Mouse (Mus musculus) layer of hippocampus, adult 9-11 months (tissue): ENCODE data around the gene Adamts17.
A peak's percentile ranks its signal among the peaks of the same experiment; 100 is the strongest.

ENCODE experiments used
- DNase-seq: peaks from one replicate; pipeline ENCODE4 v3.0.0; 2022

Adamts17 gene

GRCm38 (mm10) chr7:66847299-66847698, 7.8 kb downstream of the Adamts17 start:
- no peak for DNase-seq

- no peak for DNase-seq
Observed at GRCm38 (mm10) chr7:66849316-66849715, 9.8 kb downstream of the Adamts17 start.

GRCm38 (mm10) chr7:66852164-66852563, 12.6 kb downstream of the Adamts17 start:
- DNase-seq, result no peak

- no peak for DNase-seq
Observed at GRCm38 (mm10) chr7:66857610-66858009, 18.1 kb downstream of the Adamts17 start.

GRCm38 (mm10) chr7:66858247-66859075, 18.9 kb downstream of the Adamts17 start:
- DNase-seq, result no peak

GRCm38 (mm10) chr7:66859220-66859619, 19.7 kb downstream of the Adamts17 start:
- DNase-seq, result no peak

GRCm38 (mm10) chr7:66866944-66867718, 27.6 kb downstream of the Adamts17 start:
- DNase-seq, result peak; percentile 46

GRCm38 (mm10) chr7:66867719-66868501, 28.4 kb downstream of the Adamts17 start:
- DNase-seq, result peak; percentile 64

GRCm38 (mm10) chr7:66871520-66871919, 32.0 kb downstream of the Adamts17 start:
- no peak for DNase-seq

GRCm38 (mm10) chr7:66871940-66872511, 32.5 kb downstream of the Adamts17 start:
- no peak for DNase-seq

- no peak for DNase-seq
Observed at GRCm38 (mm10) chr7:66873235-66873634, 33.7 kb downstream of the Adamts17 start.

GRCm38 (mm10) chr7:66891431-66891830, 51.9 kb downstream of the Adamts17 start:
- no peak for DNase-seq

- no peak for DNase-seq
Observed at GRCm38 (mm10) chr7:66892096-66892495, 52.6 kb downstream of the Adamts17 start.

- no peak for DNase-seq
Observed at GRCm38 (mm10) chr7:66902376-66902775, 62.8 kb downstream of the Adamts17 start.

- no peak for DNase-seq
Observed at GRCm38 (mm10) chr7:66903014-66903413, 63.5 kb downstream of the Adamts17 start.

GRCm38 (mm10) chr7:66905941-66906340, 66.4 kb downstream of the Adamts17 start:
- no peak for DNase-seq

GRCm38 (mm10) chr7:66912866-66913265, 73.3 kb downstream of the Adamts17 start:
- peak; percentile 34 for DNase-seq

- no peak for DNase-seq
Observed at GRCm38 (mm10) chr7:66923595-66923994, 84.1 kb downstream of the Adamts17 start.

GRCm38 (mm10) chr7:66924104-66924503, 84.6 kb downstream of the Adamts17 start:
- DNase-seq, result no peak

- no peak for DNase-seq
Observed at GRCm38 (mm10) chr7:66929263-66929662, 89.7 kb downstream of the Adamts17 start.

- no peak for DNase-seq
Observed at GRCm38 (mm10) chr7:66931291-66931690, 91.8 kb downstream of the Adamts17 start.

GRCm38 (mm10) chr7:66933251-66933650, 93.7 kb downstream of the Adamts17 start:
- DNase-seq, result no peak

GRCm38 (mm10) chr7:66934062-66934461, 94.5 kb downstream of the Adamts17 start:
- peak; percentile 84 for DNase-seq
